Mouse (Mus musculus): ENCODE measurements around the gene Slbp. TPM values are rescaled to one million over a fixed set of nuclear protein-coding genes. Genes with fewer than 3 reads are reported as not detected.

Gene Slbp
- polyA plus RNA-seq, 1 experiment = not detected

DNA sequence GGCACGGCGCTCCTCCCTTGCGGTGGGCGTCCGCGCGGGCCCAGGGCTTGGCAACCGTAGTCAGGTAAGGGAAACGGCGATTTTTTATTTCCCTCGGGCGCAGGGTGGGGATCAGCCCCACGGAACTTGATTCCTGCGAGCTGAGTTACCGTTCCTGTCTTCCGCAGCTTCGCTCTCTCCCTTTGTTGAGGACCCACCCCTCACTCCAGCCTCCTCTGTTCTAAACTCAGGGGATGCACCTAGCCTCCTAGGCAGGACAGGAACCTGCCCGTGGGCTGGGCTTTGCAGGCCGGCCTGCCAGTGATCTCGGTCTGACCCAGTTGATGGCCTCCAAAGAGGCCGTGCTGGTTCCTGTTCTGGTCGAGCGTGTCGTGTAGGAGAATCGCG, 6.3 kb upstream of the Slbp start:
- Histone ChIP-seq H3K4me3 (ENCODE audit: insufficient read depth, low read depth, low read length) (peak overlapping the region; percentile 50), H3K4me1 (ENCODE audit: control insufficient read depth, insufficient read depth, low read length) (peaks cover 16% of the 10 kb centered on the region), H3K27ac (ENCODE audit: insufficient read depth, low read depth, low read length) (no peak overlapping the region)
- WGBS = under 1% methylated on average over 26 of the region's 26 CpGs
- no peak for TF ChIP-seq POLR2A (IDR thresholded peaks at IDR 0.05; ENCODE audit: insufficient read depth, low read depth, low read length)
- no peak for TF ChIP-seq CTCF (IDR thresholded peaks at IDR 0.05; ENCODE audit: insufficient read depth, low read depth, low read length)

DNA sequence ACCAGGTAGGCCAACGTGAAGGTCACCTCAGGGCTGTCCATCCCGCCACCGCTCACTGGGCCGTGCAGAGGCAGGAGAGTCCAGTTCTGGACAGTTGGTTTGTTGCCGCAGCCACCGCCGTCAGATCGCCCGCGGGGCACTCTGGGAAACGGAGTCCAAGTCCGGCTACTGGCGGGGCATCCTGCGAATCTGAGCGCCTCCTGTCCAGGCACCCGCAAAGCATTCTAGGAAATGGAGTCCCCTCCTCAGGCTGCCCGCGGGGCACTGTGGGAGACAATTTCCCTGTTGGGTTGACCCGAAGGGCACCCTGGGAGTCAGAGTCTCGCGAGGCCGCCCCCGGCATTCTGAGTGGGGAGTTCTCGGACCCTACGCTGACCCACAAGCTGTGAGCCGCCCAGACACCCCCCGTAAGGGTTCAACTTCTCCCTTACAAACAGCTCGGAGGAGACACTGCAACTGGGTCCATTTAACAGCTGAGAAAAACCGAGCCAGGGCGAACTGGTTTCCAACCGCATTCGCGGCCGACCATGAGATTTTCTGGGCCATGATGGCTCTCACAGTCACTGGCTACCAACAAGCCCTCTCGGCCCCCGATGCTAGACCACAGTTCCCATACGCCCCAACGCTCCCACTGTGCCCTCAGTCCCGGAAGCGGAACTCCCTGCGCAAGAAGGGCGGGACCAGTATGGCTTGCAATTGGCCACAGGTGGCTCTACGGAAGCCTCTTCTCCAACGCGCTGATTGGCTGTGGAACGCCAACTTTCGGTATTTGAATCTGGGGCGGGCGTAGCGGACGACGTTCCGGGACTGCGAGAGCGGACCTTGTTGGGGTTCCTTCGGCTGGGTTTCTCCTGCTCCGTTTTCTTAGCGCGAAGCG, 5.7 kb upstream of the Slbp start, which contains the start of the genes Tacc3 and Tmem129:
TSS of gene Tacc3 (plus strand) at position 342 of the 877 bp plus-strand sequence.
TSS of gene Tmem129 (minus strand) at position 630 of the 877 bp plus-strand sequence.
- H3K4me1 ChIP-seq (ENCODE audit: control insufficient read depth, insufficient read depth, low read length) = peaks cover 16% of the 10 kb centered on the region
- peak within 1 kb of the TSS; percentile 98 for H3K27ac ChIP-seq (ENCODE audit: insufficient read depth, low read depth, low read length)
- peak within 1 kb of the TSS; percentile 65 for H3K4me3 ChIP-seq (ENCODE audit: insufficient read depth, low read depth, low read length)
- no peak for TF ChIP-seq CTCF (IDR thresholded peaks at IDR 0.05; ENCODE audit: insufficient read depth, low read depth, low read length)
- peak; percentile 42; the same call in 1 of the 2 replicates for TF ChIP-seq POLR2A (IDR thresholded peaks at IDR 0.05; ENCODE audit: insufficient read depth, low read depth, low read length)
- WGBS = under 1% methylated on average over 60 of the region's 60 CpGs

DNA sequence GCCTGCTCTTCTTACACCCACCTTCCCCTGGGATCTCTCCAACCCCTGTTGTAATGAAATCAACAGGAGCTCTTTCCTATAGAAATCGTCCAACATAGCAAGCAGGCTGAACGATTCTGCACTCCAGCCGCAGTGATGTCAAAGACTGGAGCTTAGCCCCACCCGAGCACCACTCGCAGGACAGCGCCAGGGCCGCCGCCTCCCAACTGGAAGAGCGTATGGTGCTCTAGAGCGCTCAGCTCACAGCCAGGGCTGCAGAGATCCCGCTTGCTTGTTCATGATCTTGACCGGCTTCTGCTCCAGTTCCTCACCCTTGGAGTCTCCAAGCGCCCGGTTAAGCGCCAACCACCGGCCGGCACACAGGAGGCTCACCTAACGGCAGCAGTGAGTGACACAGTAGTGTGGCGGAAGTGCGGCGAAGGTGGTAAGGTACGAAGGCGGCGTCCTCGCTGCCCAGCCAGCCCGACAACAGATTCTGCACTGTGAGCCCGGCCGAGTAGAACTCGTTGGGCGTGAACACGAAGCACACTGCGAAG, 4.9 kb upstream of the Slbp start:
- Histone ChIP-seq H3K4me3 (ENCODE audit: insufficient read depth, low read depth, low read length) (peak overlapping the region; percentile 61), H3K4me1 (ENCODE audit: control insufficient read depth, insufficient read depth, low read length) (peaks cover 18% of the 10 kb centered on the region), H3K27ac (ENCODE audit: insufficient read depth, low read depth, low read length) (peak overlapping the region; percentile 24)
- TF ChIP-seq POLR2A (IDR thresholded peaks at IDR 0.05; ENCODE audit: insufficient read depth, low read depth, low read length) (peak; percentile 10; the same call in 1 of the 2 replicates), CTCF (IDR thresholded peaks at IDR 0.05; ENCODE audit: insufficient read depth, low read depth, low read length) (no peak)
- under 1% methylated on average over 32 of the region's 32 CpGs for WGBS

DNA sequence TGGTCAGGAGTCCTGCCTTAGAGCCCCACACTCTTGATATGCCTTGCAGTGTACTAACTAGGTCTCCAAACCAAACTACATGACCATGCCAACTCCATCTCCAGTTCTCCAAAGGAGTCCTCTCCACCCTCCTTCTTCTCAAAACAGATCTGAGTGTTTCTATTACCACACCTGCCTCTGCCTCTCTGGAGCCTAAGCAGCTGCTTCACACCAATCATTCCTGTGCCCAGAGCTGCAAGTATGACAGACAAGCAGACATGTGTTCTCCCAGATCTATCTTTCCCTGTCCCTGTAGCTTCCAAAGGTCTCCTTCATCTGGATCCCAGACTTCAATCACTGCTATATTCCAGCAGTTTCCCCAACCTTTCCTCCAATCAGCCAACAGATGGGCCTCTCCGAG, 4.4 kb upstream of the Slbp start:
- no peak overlapping the region for H3K27ac ChIP-seq (ENCODE audit: insufficient read depth, low read depth, low read length)
- WGBS = 33% methylated on average over 1 of the region's 1 CpGs
- peaks cover 18% of the 10 kb centered on the region for H3K4me1 ChIP-seq (ENCODE audit: control insufficient read depth, insufficient read depth, low read length)
- H3K4me3 ChIP-seq (ENCODE audit: insufficient read depth, low read depth, low read length) = peak overlapping the region; percentile 61
- TF ChIP-seq CTCF (IDR thresholded peaks at IDR 0.05; ENCODE audit: insufficient read depth, low read depth, low read length) (no peak), POLR2A (IDR thresholded peaks at IDR 0.05; ENCODE audit: insufficient read depth, low read depth, low read length) (no peak)

DNA sequence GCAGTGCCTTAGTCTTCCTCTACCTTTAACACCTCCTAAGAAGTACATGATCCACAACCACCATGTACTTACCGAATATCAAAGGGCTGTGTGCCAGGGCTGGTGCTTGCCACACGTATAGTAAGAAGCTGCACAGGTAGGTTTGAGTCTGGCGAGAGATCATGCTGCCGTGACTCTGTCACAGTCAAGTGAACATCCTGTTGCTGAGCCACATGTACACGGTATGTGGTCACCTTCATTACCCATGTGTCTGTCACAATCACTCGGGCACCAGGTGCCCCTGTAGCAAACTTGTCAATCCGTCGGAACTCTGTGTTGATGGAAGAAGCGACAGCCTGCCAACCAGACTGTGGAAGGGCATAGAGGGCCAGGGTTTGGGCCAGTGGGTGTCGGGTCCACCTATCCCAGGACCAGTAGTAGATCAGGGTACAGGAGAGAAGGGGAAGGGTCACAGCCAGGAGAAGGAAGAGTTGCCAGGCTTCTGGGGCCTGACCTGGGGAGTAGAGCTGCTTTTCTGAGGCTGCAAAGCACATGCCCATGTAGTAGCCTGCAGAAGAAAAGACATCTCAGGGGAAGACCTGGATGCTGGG, 3.0 kb upstream of the Slbp start:
- no peak for TF ChIP-seq POLR2A (IDR thresholded peaks at IDR 0.05; ENCODE audit: insufficient read depth, low read depth, low read length)
- TF ChIP-seq CTCF (IDR thresholded peaks at IDR 0.05; ENCODE audit: insufficient read depth, low read depth, low read length) = no peak
- WGBS = 92% methylated on average over 10 of the region's 10 CpGs
- no peak overlapping the region for H3K4me3 ChIP-seq (ENCODE audit: insufficient read depth, low read depth, low read length)
- H3K27ac ChIP-seq (ENCODE audit: insufficient read depth, low read depth, low read length) = no peak overlapping the region
- peaks cover 18% of the 10 kb centered on the region for H3K4me1 ChIP-seq (ENCODE audit: control insufficient read depth, insufficient read depth, low read length)

DNA sequence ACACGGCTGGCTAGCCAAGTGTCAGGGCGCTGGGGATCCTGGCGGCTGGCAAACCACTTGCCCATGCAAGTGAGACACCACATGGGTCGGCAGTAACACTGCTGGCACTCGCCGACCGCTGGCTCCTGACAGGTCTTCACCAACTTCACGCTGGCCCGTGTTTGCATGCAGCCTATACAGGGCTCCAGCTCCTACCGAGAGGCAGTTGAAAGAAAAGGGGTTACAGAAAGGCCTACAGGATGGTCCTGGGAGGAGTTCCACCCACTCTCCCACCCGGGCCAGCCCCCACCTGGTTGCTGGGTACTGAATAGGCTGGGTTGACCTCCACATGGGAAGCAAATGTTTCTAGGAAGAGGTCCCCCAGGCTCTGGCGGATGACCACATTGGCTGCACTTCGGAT, 2.0 kb upstream of the Slbp start:
- Histone ChIP-seq H3K4me3 (ENCODE audit: insufficient read depth, low read depth, low read length) (no peak overlapping the region), H3K27ac (ENCODE audit: insufficient read depth, low read depth, low read length) (no peak overlapping the region), H3K4me1 (ENCODE audit: control insufficient read depth, insufficient read depth, low read length) (peaks cover 18% of the 10 kb centered on the region)
- TF ChIP-seq POLR2A (IDR thresholded peaks at IDR 0.05; ENCODE audit: insufficient read depth, low read depth, low read length) (no peak), CTCF (IDR thresholded peaks at IDR 0.05; ENCODE audit: insufficient read depth, low read depth, low read length) (no peak)
- WGBS = 90% methylated on average over 13 of the region's 13 CpGs

DNA sequence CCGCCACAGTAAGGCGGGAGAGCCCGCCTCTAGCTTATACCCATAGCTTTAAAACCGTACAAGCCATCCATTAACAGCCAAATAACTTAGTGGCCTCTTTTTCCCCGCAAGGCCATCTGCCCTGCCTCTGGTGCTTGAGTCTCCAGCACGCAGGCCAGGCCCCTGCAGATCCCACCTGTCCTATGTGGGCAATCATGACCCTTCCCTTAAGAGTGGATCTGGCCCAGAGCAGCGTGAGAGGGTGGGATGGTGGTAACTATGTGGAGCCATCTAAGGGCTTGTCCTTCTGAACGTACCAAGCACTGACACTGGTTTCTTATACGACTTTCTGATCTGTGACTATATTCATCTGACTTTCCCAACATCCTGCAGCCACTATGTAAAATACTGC, 404 bp upstream of the Slbp start:
- H3K27ac ChIP-seq (ENCODE audit: insufficient read depth, low read depth, low read length) = 0 out of 2 replicates have a peak overlapping the region, but pooled peaks have one; percentile 23
- H3K4me3 ChIP-seq (ENCODE audit: insufficient read depth, low read depth, low read length) = peak overlapping the region; percentile 31
- peaks cover 14% of the 10 kb centered on the region; the same call in 1 of the 2 replicates for H3K4me1 ChIP-seq (ENCODE audit: control insufficient read depth, insufficient read depth, low read length)
- TF ChIP-seq CTCF (IDR thresholded peaks at IDR 0.05; ENCODE audit: insufficient read depth, low read depth, low read length) (no peak), POLR2A (IDR thresholded peaks at IDR 0.05; ENCODE audit: insufficient read depth, low read depth, low read length) (no peak; the same call in 1 of the 2 replicates)
- 4% methylated on average over 9 of the region's 9 CpGs for WGBS

DNA sequence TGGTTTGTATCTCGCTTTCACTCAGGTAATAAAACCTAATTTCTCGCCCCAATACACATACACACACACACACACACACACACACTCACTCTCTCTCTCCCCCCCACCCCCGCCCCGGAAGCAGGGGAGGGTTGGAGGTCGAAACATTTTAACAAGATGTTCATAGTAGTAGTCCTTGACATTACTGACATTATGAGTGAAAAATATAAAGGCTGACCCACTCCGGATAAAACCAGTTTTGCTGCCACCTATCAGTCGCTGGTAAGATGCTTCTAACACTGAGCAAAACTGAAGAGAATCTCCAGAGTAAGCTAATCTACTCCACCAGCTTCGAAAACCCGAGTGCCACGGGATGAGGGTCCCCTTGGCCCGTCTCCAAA, 843 bp downstream of the Slbp start:
- no peak overlapping the region for H3K27ac ChIP-seq (ENCODE audit: insufficient read depth, low read depth, low read length)
- H3K4me1 ChIP-seq (ENCODE audit: control insufficient read depth, insufficient read depth, low read length) = peaks cover 9% of the 10 kb centered on the region; the same call in 1 of the 2 replicates
- peak overlapping the region; percentile 80 for H3K4me3 ChIP-seq (ENCODE audit: insufficient read depth, low read depth, low read length)
- WGBS = 2% methylated on average over 11 of the region's 11 CpGs
- TF ChIP-seq POLR2A (IDR thresholded peaks at IDR 0.05; ENCODE audit: insufficient read depth, low read depth, low read length) = no peak
- TF ChIP-seq CTCF (IDR thresholded peaks at IDR 0.05; ENCODE audit: insufficient read depth, low read depth, low read length) = no peak

Measured in olfactory bulb, adult 2 months (tissue).